Mouse (Mus musculus): ENCODE results near the gene Ubap2. TPM values are rescaled to one million over a fixed set of nuclear protein-coding genes. Genes with fewer than 3 reads are reported as not detected.

Ubap2 gene
- total and polyA plus RNA-seq, 3 experiments: 22.7 to 170 (median 127) TPM

- no peak for DNase-seq (ENCODE audit: low read depth, low spot score)
- H3K4me1 ChIP-seq (ENCODE audit: control insufficient read depth in 1 of 2, insufficient read depth in 2 of 2, low read length in 2 of 2): peaks cover 2 to 4% of the 10 kb centered on the region in 2 experiments; a peak in 1 of 4 replicates
Measured at GRCm38 (mm10) chr4:41161232-41161631, 113.7 kb downstream of the Ubap2 start.

GRCm38 (mm10) chr4:41158251-41158650 lies 116.7 kb downstream of the Ubap2 start:
- no peak overlapping the region for H3K27ac ChIP-seq (ENCODE audit: control insufficient read depth, low read depth, low read length)
- no peaks in the 10 kb centered on the region for H3K27me3 ChIP-seq (ENCODE audit: control insufficient read depth in 1 of 2, insufficient read depth in 2 of 2, low read length in 2 of 2)
- peaks cover 11% of the 10 kb centered on the region; the same call in 1 of the 2 replicates for H3K79me2 ChIP-seq (ENCODE audit: control insufficient read depth, insufficient read depth, low read length, poor library complexity)
- no peak for TF ChIP-seq ELF1 (IDR thresholded peaks at IDR 0.05; ENCODE audit: low read depth, low read length)
- no peak for TF ChIP-seq GABPA (IDR thresholded peaks at IDR 0.05; ENCODE audit: low read depth, low read length)
- no peak for TF ChIP-seq TCF12 (IDR thresholded peaks at IDR 0.05; ENCODE audit: low read depth, low read length)
- no peak for TF ChIP-seq ZC3H11A (IDR thresholded peaks at IDR 0.05; ENCODE audit: low read depth, low read length)
- no peak for TF ChIP-seq MAFK (IDR thresholded peaks at IDR 0.05; ENCODE audit: borderline replicate concordance, low read depth, low read length)
- no peak for TF ChIP-seq MEF2A (IDR thresholded peaks at IDR 0.05; ENCODE audit: extremely low read depth, insufficient replicate concordance, low read depth, low read length, poor library complexity, severe bottlenecking)
- no peak for TF ChIP-seq POLR2AphosphoS5 (IDR thresholded peaks at IDR 0.05; ENCODE audit: borderline replicate concordance, low read depth, low read length)
- no peak for TF ChIP-seq UBTF (IDR thresholded peaks at IDR 0.05; ENCODE audit: borderline replicate concordance, insufficient read depth, low read depth, low read length)
- no peak for TF ChIP-seq MYB (IDR thresholded peaks at IDR 0.05; ENCODE audit: low read depth, low read length)
- no peak for TF ChIP-seq EP300 (IDR thresholded peaks at IDR 0.05; ENCODE audit: low read depth in 1 of 2, low read length in 2 of 2)
- no peak overlapping the region for H3K9ac ChIP-seq (ENCODE audit: control insufficient read depth, low read depth, low read length, poor library complexity, severe bottlenecking)
- no peak overlapping the region for H3K4me3 ChIP-seq (ENCODE audit: control insufficient read depth in 1 of 2, insufficient read depth in 1 of 2, low read depth in 2 of 2, low read length in 2 of 2)
- no peaks in the 10 kb centered on the region; a peak in 1 of 4 replicates for H3K36me3 ChIP-seq (ENCODE audit: control insufficient read depth in 1 of 2, insufficient read depth in 2 of 2, low read length in 2 of 2)
- H3K9me3 ChIP-seq (replicated peaks; ENCODE audit: insufficient read depth, low read length): no peaks in the 10 kb centered on the region
- no peaks in the 10 kb centered on the region for H3K4me1 ChIP-seq (ENCODE audit: control insufficient read depth in 1 of 2, insufficient read depth in 2 of 2, low read length in 2 of 2)
- DNase-seq (ENCODE audit: low read depth, low spot score): no peak

More at GRCm38 (mm10) chr4:41161232-41161631, 113.7 kb downstream of the Ubap2 start:
- no peak overlapping the region for H3K9ac ChIP-seq (ENCODE audit: control insufficient read depth, low read depth, low read length, poor library complexity, severe bottlenecking)
- peaks cover 6% of the 10 kb centered on the region; the same call in 1 of the 2 replicates for H3K79me2 ChIP-seq (ENCODE audit: control insufficient read depth, insufficient read depth, low read length, poor library complexity)
- TF ChIP-seq RAD21 (IDR thresholded peaks at IDR 0.05; ENCODE audit: low read depth, low read length) (no peak), MYC (IDR thresholded peaks at IDR 0.05; ENCODE audit: low read depth, low read length) (no peak), MXI1 (IDR thresholded peaks at IDR 0.05; ENCODE audit: low read depth, low read length) (no peak), MAZ (IDR thresholded peaks at IDR 0.05; ENCODE audit: low read depth, low read length) (no peak), POLR2A (IDR thresholded peaks at IDR 0.05; ENCODE audit: control insufficient read depth in 1 of 2, insufficient read depth in 1 of 2, low read depth in 1 of 2, low read length in 2 of 2, poor library complexity in 1 of 2) (no peak), TBP (IDR thresholded peaks at IDR 0.05; ENCODE audit: low read depth, low read length) (no peak), ELF1 (IDR thresholded peaks at IDR 0.05; ENCODE audit: low read depth, low read length) (no peak), GATA1 (IDR thresholded peaks at IDR 0.05; ENCODE audit: low read depth, low read length) (no peak), EP300 (IDR thresholded peaks at IDR 0.05; ENCODE audit: low read depth in 1 of 2, low read length in 2 of 2) (no peak), HCFC1 (IDR thresholded peaks at IDR 0.05; ENCODE audit: low read depth, low read length) (no peak), USF1 (IDR thresholded peaks at IDR 0.05; ENCODE audit: low read depth, low read length) (no peak)
- no peak overlapping the region for H3K4me3 ChIP-seq (ENCODE audit: control insufficient read depth in 1 of 2, insufficient read depth in 1 of 2, low read depth in 2 of 2, low read length in 2 of 2)
- H3K27ac ChIP-seq (ENCODE audit: control insufficient read depth, low read depth, low read length): no peak overlapping the region
- no peaks in the 10 kb centered on the region for H3K27me3 ChIP-seq (ENCODE audit: control insufficient read depth in 1 of 2, insufficient read depth in 2 of 2, low read length in 2 of 2)
- H3K9me3 ChIP-seq (replicated peaks; ENCODE audit: insufficient read depth, low read length): no peaks in the 10 kb centered on the region
- peaks cover 0 to 5% of the 10 kb centered on the region in 2 experiments; a peak in 3 of 4 replicates for H3K36me3 ChIP-seq (ENCODE audit: control insufficient read depth in 1 of 2, insufficient read depth in 2 of 2, low read length in 2 of 2)

Measured in MEL (cell line).